Mouse (Mus musculus) ES-E14 (cell line): ENCODE measurements around the gene Fam178b. TPM values are rescaled to one million over a fixed set of nuclear protein-coding genes. Genes with fewer than 3 reads are reported as not detected.

Source experiments
- DNase-seq: peaks from one replicate; pipeline ENCODE4 v3.0.0-alpha.2; 2013; ENCODE audit warnings: low read depth, low spot score
- H3K27ac ChIP-seq: 2 replicates; pipeline ENCODE4 v1.5.1; 2012; ENCODE audit warnings: low read depth, mild to moderate bottlenecking, low read length, moderate library complexity, mixed read lengths; ENCODE audit not compliant: poor library complexity, insufficient read depth, severe bottlenecking
- H3K36me3 ChIP-seq: 2 replicates; pipeline ENCODE4 v1.6.1; 2012; ENCODE audit warnings: mild to moderate bottlenecking, low read length, moderate library complexity, mixed read lengths; ENCODE audit not compliant: control insufficient read depth, poor library complexity, insufficient read depth, severe bottlenecking
- H3K4me1 ChIP-seq, 2 experiments: fragments of 150-350 bp in 1 of 2; sonication (generic) in 1 of 2; 2 replicates each; pipeline ENCODE4 v1.6.1; 2012; ENCODE audit warnings: low read length in 2 of 2, mild to moderate bottlenecking in 1 of 2, mixed read lengths in 1 of 2; ENCODE audit not compliant: control insufficient read depth in 2 of 2, insufficient read depth in 2 of 2, poor library complexity in 1 of 2
- H3K4me3 ChIP-seq, 2 experiments: fragments of 150-350 bp in 1 of 2; sonication (generic) in 1 of 2; 2 replicates each; pipeline ENCODE4 v1.5.1; 2012; ENCODE audit warnings: low read length in 2 of 2, low read depth in 1 of 2, mild to moderate bottlenecking in 1 of 2, mixed read lengths in 1 of 2; ENCODE audit not compliant: insufficient read depth in 1 of 2, poor library complexity in 1 of 2, severe bottlenecking in 1 of 2
- H3K9ac ChIP-seq: 2 replicates; pipeline ENCODE4 v1.6.1; 2012; ENCODE audit warnings: low read depth, mild to moderate bottlenecking, low read length, mixed read lengths; ENCODE audit not compliant: poor library complexity, insufficient read depth, severe bottlenecking
- H3K9me3 ChIP-seq: fragments of 150-350 bp; sonication (generic); 2 replicates; pipeline ENCODE4 v1.6.1; 2012; ENCODE audit warnings: low read depth, mild to moderate bottlenecking, low read length; ENCODE audit not compliant: control insufficient read depth, insufficient read depth
- CHD2 ChIP-seq: IDR thresholded peaks from 2 replicates; pipeline ENCODE4 v1.6.1; 2014; ENCODE audit warnings: mild to moderate bottlenecking, low read depth, low read length, inconsistent platforms
- HCFC1 ChIP-seq: IDR thresholded peaks from 2 replicates; pipeline ENCODE4 v1.6.1; 2012; ENCODE audit warnings: low read length, inconsistent platforms, borderline replicate concordance; ENCODE audit not compliant: insufficient read depth
- MAFK ChIP-seq: IDR thresholded peaks from 2 replicates; pipeline ENCODE4 v1.6.1; 2014; ENCODE audit warnings: mild to moderate bottlenecking, low read depth, low read length, inconsistent platforms; ENCODE audit not compliant: insufficient read depth
- ZC3H11A ChIP-seq: IDR thresholded peaks from 2 replicates; pipeline ENCODE4 v1.6.1; 2012; ENCODE audit warnings: low read depth, mild to moderate bottlenecking, inconsistent platforms, low read length, borderline replicate concordance
- ZNF384 ChIP-seq: IDR thresholded peaks from 2 replicates; pipeline ENCODE4 v1.6.1; 2012; ENCODE audit warnings: low read depth, low read length, inconsistent platforms
- in situ Hi-C, 2 experiments: fragments of 600-800 bp; cut with MboI; formaldehyde crosslinking; loops; one replicate each; pipeline ENCODE4 v1.15.1; 2025; ENCODE audit warnings: low sequenced_read_pairs in 2 of 2, inconsistent platforms in 1 of 2; ENCODE audit not compliant: unreplicated experiment in 2 of 2
- total RNA-seq: library from RNA; depleted of rRNA; stranded (reverse); fragments of 300-350 nt; gene quantifications from 2 replicates; pipeline ENCODE4 v1.2.3, GENCODE M21; 2012

Fam178b gene
- total RNA-seq, 1 experiment = 8.0 TPM

- in situ Hi-C loops = no loop called here
Observed at GRCm38 (mm10) chr1:36708626-36709025, 25.6 kb upstream of the Fam178b start.

GRCm38 (mm10) chr1:36707797-36708196 lies 24.8 kb upstream of the Fam178b start:
- H3K27ac ChIP-seq = no peak overlapping the region; the same call in 1 of the 2 replicates
- DNase-seq = peak; percentile 72
- TF ChIP-seq HCFC1 (no peak), CHD2 (no peak), ZC3H11A (no peak)
- no peaks in the 10 kb centered on the region for H3K9me3 ChIP-seq
- H3K9ac ChIP-seq = peak overlapping the region; percentile 8; the same call in 1 of the 2 replicates
- peaks cover 33% of the 10 kb centered on the region for H3K36me3 ChIP-seq
- in situ Hi-C loops = no loop called here
- H3K4me1 ChIP-seq = peaks cover 10 to 17% of the 10 kb centered on the region in 2 experiments
- 0 out of 4 replicates have a peak overlapping the region, but pooled peaks of 1 of the 2 experiments have one; percentile 92 for H3K4me3 ChIP-seq

More at GRCm38 (mm10) chr1:36708626-36709025, 25.6 kb upstream of the Fam178b start:
- TF ChIP-seq ZNF384 (no peak), CHD2 (no peak), HCFC1 (no peak), MAFK (no peak), ZC3H11A (no peak)
- no peaks in the 10 kb centered on the region for H3K9me3 ChIP-seq
- H3K27ac ChIP-seq = no peak overlapping the region; the same call in 1 of the 2 replicates
- DNase-seq = no peak
- H3K4me3 ChIP-seq = peak overlapping the region; percentile 92 to 98; a peak in 3 of 4 replicates
- peaks cover 10 to 17% of the 10 kb centered on the region in 2 experiments for H3K4me1 ChIP-seq
- peak overlapping the region; percentile 93; the same call in 1 of the 2 replicates for H3K9ac ChIP-seq
- H3K36me3 ChIP-seq = peaks cover 33% of the 10 kb centered on the region

GRCm38 (mm10) chr1:36707166-36707565 lies 24.2 kb upstream of the Fam178b start:
- no peak for TF ChIP-seq MAFK
- TF ChIP-seq ZC3H11A = no peak
- TF ChIP-seq HCFC1 = no peak
- TF ChIP-seq CHD2 = no peak
- no peak for TF ChIP-seq ZNF384
- Histone ChIP-seq H3K27ac (peak overlapping the region; percentile 48; the same call in 1 of the 2 replicates), H3K4me1 (peaks cover 10 to 17% of the 10 kb centered on the region in 2 experiments), H3K4me3 (no peak overlapping the region), H3K9ac (0 out of 2 replicates have a peak overlapping the region, but pooled peaks have one; percentile 5), H3K36me3 (peaks cover 39% of the 10 kb centered on the region), H3K9me3 (no peaks in the 10 kb centered on the region)
- DNase-seq = no peak
- in situ Hi-C loops = no loop called here

- DNase-seq = no peak
- Histone ChIP-seq H3K27ac (no peak overlapping the region), H3K9ac (no peak overlapping the region), H3K36me3 (peaks cover 35% of the 10 kb centered on the region), H3K4me1 (0 out of 4 replicates have a peak, but pooled peaks cover 0 to 5% of the 10 kb centered on the region in 2 experiments), H3K9me3 (no peaks in the 10 kb centered on the region), H3K4me3 (no peak overlapping the region)
- TF ChIP-seq HCFC1 (no peak), CHD2 (no peak), ZC3H11A (no peak), MAFK (no peak), ZNF384 (no peak)
- in situ Hi-C loops = no loop called here
Observed at GRCm38 (mm10) chr1:36697030-36697429, 14.0 kb upstream of the Fam178b start.

- no peak for DNase-seq
- H3K9me3 ChIP-seq = no peaks in the 10 kb centered on the region
- in situ Hi-C loops = no loop called here
- peaks cover 30% of the 10 kb centered on the region for H3K36me3 ChIP-seq
- no peak overlapping the region for H3K9ac ChIP-seq
- H3K27ac ChIP-seq = no peak overlapping the region
- no peak overlapping the region for H3K4me3 ChIP-seq
- H3K4me1 ChIP-seq = 0 out of 4 replicates have a peak, but pooled peaks cover 0 to 5% of the 10 kb centered on the region in 2 experiments
- TF ChIP-seq MAFK = no peak
- TF ChIP-seq ZNF384 = no peak
- no peak for TF ChIP-seq CHD2
- no peak for TF ChIP-seq HCFC1
- TF ChIP-seq ZC3H11A = no peak
Observed at GRCm38 (mm10) chr1:36696411-36696810, 13.4 kb upstream of the Fam178b start.
